Mouse (Mus musculus): Measurements from ENCODE around the gene Itga6.

DNA sequence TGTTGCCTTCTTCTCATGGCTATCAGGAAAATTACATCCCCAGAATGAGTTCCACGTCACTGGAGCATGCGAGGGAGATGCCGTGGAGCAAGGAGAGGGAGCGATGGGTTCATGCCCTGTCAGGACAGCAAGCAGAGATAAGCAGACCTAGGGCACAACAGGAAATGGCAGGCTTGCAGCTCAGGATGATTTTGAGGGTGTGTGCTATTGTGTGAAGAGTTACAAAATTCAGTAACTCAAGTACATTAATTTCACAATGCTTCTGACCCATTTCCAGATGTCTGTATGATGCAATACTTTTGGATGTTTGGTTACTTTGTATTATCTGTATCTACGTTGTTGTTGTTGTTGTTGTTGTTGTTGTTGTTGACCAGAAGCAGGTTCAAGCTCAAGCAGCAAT lies 22.5 kb upstream of the Itga6 start:
- no peak for TF ChIP-seq POLR2A (IDR thresholded peaks at IDR 0.05; ENCODE audit: borderline replicate concordance, insufficient read depth, low read length)
- no peak for TF ChIP-seq CTCF (IDR thresholded peaks at IDR 0.05; ENCODE audit: borderline replicate concordance, insufficient read depth, low read depth, low read length)

All from cerebellum, adult 2 months (tissue).